8 mouse cellular contexts compared by ENCODE assay signal in the genomic region with DNA sequence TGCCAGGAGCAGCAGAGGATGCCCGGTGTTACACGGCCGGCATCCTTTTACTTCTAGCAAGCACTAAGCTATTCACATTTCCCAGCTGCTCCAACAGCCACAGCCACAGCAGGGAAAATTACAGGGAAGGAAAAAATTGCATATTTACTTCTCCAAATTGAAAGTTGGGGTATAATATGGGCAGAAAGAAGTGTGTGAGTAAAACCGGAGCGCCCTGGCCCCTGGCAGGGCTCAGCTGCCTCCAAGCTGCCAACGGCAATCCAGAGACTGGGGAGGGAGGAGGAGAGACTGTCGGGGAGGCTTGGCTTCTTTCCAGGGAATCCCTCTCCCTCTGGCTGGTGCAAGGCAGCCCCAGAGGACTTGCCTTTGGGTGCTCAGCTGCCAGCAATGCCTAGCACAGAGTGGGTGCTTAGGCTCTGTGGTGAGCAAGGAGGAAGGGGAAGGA. TPM values are rescaled to one million over a fixed set of nuclear protein-coding genes. Genes with fewer than 3 reads are reported as not detected.
A peak's percentile ranks its signal among the peaks of the same experiment; 100 is the strongest.
DNase-seq lines count a peak whose midpoint lies in the region.

No protein-coding gene starts in this region.

- peak; percentile 26 for DNase-seq in heart, postnatal 4 days
- no peak for DNase-seq in heart, adult 11 months
- DNase-seq in adrenal gland, postnatal 25 days = peak; percentile 44
- peak; percentile 48 to 61 for DNase-seq in frontal cortex, postnatal 10 days (ENCODE audit: low spot score in 2 of 2)
- peak; percentile 52 to 76 for DNase-seq in left cerebral cortex, postnatal 25 days (ENCODE audit: low spot score in 2 of 2)
- DNase-seq in urinary bladder, postnatal 4 days (ENCODE audit: low spot score in 2 of 2) = no peak
- DNase-seq in lung, postnatal 25 days (ENCODE audit: low spot score) = no peak
- no peak for DNase-seq in lung, postnatal 14 days

- intact Hi-C loops in left cerebral cortex, postnatal 25 days (cut with DNase I) = no loop called here

RNA-seq across cellular contexts. Expression of gene Chst8, which starts 53.1 kb away (rescaled TPM):
- total RNA-seq in heart, postnatal 4 days (2021) = under 1 TPM; 0.38 to 0.74 TPM
- total RNA-seq in adrenal gland, postnatal 25 days (2021) = 4.6 and 6.7 TPM in 2 replicates
- total RNA-seq in left cerebral cortex, postnatal 25 days (2021) = 10 to 100 TPM; 15.7 to 27.5 TPM

Comparison
In these comparisons a context has a peak if more than half of its experiments do, and no peak if none do; other contexts are left out.
1. DNase-seq: peak in heart, postnatal 4 days (single experiment), adrenal gland, postnatal 25 days (single experiment), frontal cortex, postnatal 10 days (2 of 2) and left cerebral cortex, postnatal 25 days (2 of 2); none in heart, adult 11 months (single experiment), urinary bladder, postnatal 4 days (0 of 2), lung, postnatal 25 days (single experiment) and lung, postnatal 14 days (single experiment).